Mouse (Mus musculus): ENCODE data around the gene Krt42. TPM values are rescaled to one million over a fixed set of nuclear protein-coding genes. Genes with fewer than 3 reads are reported as not detected.

Gene Krt42
- polyA plus RNA-seq, 1 experiment = not detected

DNA sequence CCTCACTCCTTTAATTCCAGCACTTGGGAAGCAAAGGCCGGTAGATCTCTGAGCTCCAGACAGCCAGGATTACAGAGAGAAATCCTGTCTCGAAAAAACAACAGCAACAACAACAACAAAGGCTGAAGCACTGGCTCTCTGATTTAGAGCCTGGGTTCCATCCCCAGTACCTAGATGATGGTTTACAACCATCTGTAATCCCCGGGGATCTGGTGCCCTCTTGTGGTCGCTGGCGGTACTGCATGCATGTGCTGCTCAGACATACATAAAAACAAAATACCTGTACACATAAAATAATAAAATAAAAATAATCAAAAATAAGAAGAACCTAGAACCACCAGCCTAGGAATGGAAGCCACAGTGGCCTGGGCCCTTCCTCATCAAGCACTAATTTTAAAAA, 30.6 kb upstream of the Krt42 start:
- no peak overlapping the region for H3ac ChIP-seq (ENCODE audit: control insufficient read depth, insufficient read length)
- no peaks in the 10 kb centered on the region for H3K79me2 ChIP-seq (ENCODE audit: control insufficient read depth, insufficient read depth)
- TF ChIP-seq TCF3 (IDR thresholded peaks at IDR 0.05; ENCODE audit: insufficient read length, low read depth) (no peak), SRF (IDR thresholded peaks at IDR 0.05; ENCODE audit: control insufficient read depth, insufficient read length, low read depth) (no peak), E2F4 (IDR thresholded peaks at IDR 0.05; ENCODE audit: insufficient read depth) (no peak), POLR2AphosphoS2 (IDR thresholded peaks at IDR 0.05; ENCODE audit: insufficient read length, low read depth) (no peak), MYOD1 (IDR thresholded peaks at IDR 0.05; ENCODE audit: control insufficient read depth in 1 of 3, insufficient read length in 2 of 3, low read depth in 2 of 3) (no peak)
- no peak overlapping the region for H3K4me3 ChIP-seq
- no peaks in the 10 kb centered on the region for H3K36me3 ChIP-seq (ENCODE audit: control insufficient read depth, insufficient read depth)
- no peaks in the 10 kb centered on the region for H3K27me3 ChIP-seq (ENCODE audit: control insufficient read depth, insufficient read depth, insufficient read length)
- H3K4me2 ChIP-seq (ENCODE audit: low read depth) = no peak overlapping the region

DNA sequence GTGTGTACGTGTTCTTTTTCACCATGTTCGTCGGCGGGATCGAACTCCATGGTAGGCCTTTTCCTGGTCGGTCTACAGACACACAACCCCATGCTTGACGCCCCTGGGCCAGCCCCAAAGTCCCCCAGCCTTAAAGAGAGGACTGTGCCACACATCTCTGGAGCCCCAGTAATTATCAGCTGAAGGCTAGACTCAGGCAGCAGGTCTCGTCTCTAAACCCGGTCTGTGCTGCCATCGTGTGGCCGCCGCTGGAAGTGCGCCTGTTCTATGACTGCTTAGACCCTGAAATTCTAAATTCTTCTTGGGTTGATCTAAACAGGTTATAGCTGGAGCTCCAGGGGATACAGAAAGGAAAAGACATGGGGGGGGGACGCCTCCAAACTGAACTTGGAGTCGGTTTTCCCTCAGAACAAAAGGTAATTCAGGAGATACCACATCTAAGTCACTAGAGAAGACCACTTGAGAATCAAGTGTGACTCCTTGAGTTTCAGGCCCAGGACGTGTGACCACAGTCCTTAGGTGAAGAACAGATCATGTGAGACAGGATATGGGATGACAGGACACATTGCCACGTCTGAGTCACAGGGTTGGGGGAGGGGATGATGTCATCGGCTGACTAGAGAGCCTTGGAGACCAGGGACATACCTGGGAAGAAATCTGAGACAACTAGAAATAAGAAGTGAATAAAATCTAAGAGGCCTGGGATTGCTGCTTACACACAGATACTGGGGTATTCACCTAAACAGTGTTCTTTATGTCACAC, 28.8 kb upstream of the Krt42 start:
- no peaks in the 10 kb centered on the region for H3K36me3 ChIP-seq (ENCODE audit: control insufficient read depth, insufficient read depth)
- H3ac ChIP-seq (ENCODE audit: control insufficient read depth, insufficient read length) = no peak overlapping the region
- H3K27me3 ChIP-seq (ENCODE audit: control insufficient read depth, insufficient read depth, insufficient read length) = no peaks in the 10 kb centered on the region
- no peak overlapping the region for H3K4me3 ChIP-seq
- no peaks in the 10 kb centered on the region for H3K79me2 ChIP-seq (ENCODE audit: control insufficient read depth, insufficient read depth)
- H3K4me2 ChIP-seq (ENCODE audit: low read depth) = no peak overlapping the region
- TF ChIP-seq MYOD1 (IDR thresholded peaks at IDR 0.05; ENCODE audit: control insufficient read depth in 1 of 3, insufficient read length in 2 of 3, low read depth in 2 of 3) = no peak
- no peak for TF ChIP-seq MAX (IDR thresholded peaks at IDR 0.05; ENCODE audit: low read depth)
- TF ChIP-seq CEBPB (IDR thresholded peaks at IDR 0.05; ENCODE audit: insufficient read depth, poor library complexity, severe bottlenecking) = no peak
- TF ChIP-seq TCF3 (IDR thresholded peaks at IDR 0.05; ENCODE audit: insufficient read length, low read depth) = no peak
- TF ChIP-seq E2F4 (IDR thresholded peaks at IDR 0.05; ENCODE audit: insufficient read depth) = no peak
- no peak for TF ChIP-seq REST (IDR thresholded peaks at IDR 0.05; ENCODE audit: insufficient read depth, insufficient read length)
- no peak for TF ChIP-seq USF1 (IDR thresholded peaks at IDR 0.05; ENCODE audit: low read depth)
- TF ChIP-seq POLR2AphosphoS2 (IDR thresholded peaks at IDR 0.05; ENCODE audit: insufficient read length, low read depth) = no peak
- no peak for TF ChIP-seq POLR2A (IDR thresholded peaks at IDR 0.05; ENCODE audit: insufficient read length, low read depth)

DNA sequence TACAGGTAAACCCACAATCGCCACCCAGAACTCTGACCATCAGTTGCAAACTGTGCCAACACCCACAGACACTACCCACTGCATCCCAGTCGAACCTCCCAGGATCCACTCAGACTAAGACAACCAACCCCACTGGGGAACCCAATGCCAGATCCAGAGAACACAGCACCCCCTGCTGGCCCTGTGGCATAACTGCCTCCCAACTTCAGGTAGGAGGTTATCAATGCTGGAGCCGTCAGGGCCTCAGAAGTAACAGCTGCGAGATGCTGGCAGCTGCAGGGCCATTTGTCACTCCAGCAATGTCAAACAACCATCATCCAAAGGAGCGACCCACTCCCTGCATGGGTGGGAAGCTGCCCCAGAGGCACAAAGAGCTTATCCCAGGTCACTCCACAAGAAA, 28.1 kb upstream of the Krt42 start:
- Histone ChIP-seq H3K36me3 (ENCODE audit: control insufficient read depth, insufficient read depth) (no peaks in the 10 kb centered on the region), H3K4me3 (no peak overlapping the region), H3ac (ENCODE audit: control insufficient read depth, insufficient read length) (no peak overlapping the region), H3K4me2 (ENCODE audit: low read depth) (no peak overlapping the region), H3K27me3 (ENCODE audit: control insufficient read depth, insufficient read depth, insufficient read length) (no peaks in the 10 kb centered on the region), H3K79me2 (ENCODE audit: control insufficient read depth, insufficient read depth) (no peaks in the 10 kb centered on the region)
- TF ChIP-seq TCF3 (IDR thresholded peaks at IDR 0.05; ENCODE audit: insufficient read length, low read depth) (no peak), MYOD1 (IDR thresholded peaks at IDR 0.05; ENCODE audit: control insufficient read depth in 1 of 3, insufficient read length in 2 of 3, low read depth in 2 of 3) (peak in 2 of 3 experiments; percentile 20 to 54), MYOG (IDR thresholded peaks at IDR 0.05; ENCODE audit: control insufficient read depth in 1 of 3, insufficient read depth in 1 of 3, insufficient read length in 2 of 3, low read depth in 2 of 3) (peak in 2 of 3 experiments; percentile 29 to 59)

DNA sequence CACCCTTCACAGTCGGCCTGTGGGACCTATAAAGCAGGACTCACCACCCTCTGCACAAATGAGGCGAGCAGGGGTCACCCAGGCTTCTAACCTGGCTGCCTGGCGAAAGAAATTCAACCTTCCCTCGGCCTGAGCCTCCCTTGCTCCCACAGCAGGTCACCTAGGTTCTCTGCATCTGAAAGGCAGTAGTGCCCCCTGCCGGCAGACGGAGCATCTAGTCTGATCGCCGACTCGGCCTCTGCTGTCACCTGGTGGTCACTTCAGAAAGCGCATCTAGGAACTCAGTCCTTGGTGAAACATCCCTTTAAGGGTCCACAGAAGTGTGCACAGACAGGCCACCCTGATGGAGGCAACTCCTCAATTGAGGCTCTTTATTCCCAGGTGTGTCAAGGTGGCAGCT, 25.6 kb upstream of the Krt42 start:
- Histone ChIP-seq H3ac (ENCODE audit: control insufficient read depth, insufficient read length) (no peak overlapping the region), H3K4me2 (ENCODE audit: low read depth) (no peak overlapping the region), H3K4me3 (no peak overlapping the region), H3K27me3 (ENCODE audit: control insufficient read depth, insufficient read depth, insufficient read length) (no peaks in the 10 kb centered on the region), H3K79me2 (ENCODE audit: control insufficient read depth, insufficient read depth) (no peaks in the 10 kb centered on the region), H3K36me3 (ENCODE audit: control insufficient read depth, insufficient read depth) (no peaks in the 10 kb centered on the region)
- no peak for TF ChIP-seq USF1 (IDR thresholded peaks at IDR 0.05; ENCODE audit: low read depth)

DNA sequence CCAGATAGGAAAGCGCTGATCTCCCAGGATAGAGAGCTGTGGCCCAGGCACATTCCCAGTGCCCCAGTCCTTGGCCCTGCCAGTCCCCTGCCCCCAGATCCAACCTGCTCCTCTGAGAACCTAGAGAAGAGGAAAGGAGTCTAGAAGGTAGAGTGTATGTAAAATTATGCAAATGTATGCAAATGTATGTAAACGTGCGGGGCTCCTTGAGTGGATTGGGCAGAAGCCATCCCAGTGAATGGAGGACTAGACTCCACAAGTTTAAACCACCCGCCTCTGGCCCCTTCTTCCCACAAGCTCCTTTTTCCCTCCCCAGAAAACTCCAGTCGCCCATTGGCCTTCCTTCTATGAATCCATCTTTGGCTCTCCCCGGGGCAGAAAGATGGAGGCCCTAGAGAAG, 23.2 kb upstream of the Krt42 start:
- no peak overlapping the region for H3K4me3 ChIP-seq
- H3K27me3 ChIP-seq (ENCODE audit: control insufficient read depth, insufficient read depth, insufficient read length) = no peaks in the 10 kb centered on the region
- no peak overlapping the region for H3ac ChIP-seq (ENCODE audit: control insufficient read depth, insufficient read length)
- no peaks in the 10 kb centered on the region for H3K36me3 ChIP-seq (ENCODE audit: control insufficient read depth, insufficient read depth)
- H3K4me2 ChIP-seq (ENCODE audit: low read depth) = no peak overlapping the region
- TF ChIP-seq TCF3 (IDR thresholded peaks at IDR 0.05; ENCODE audit: insufficient read length, low read depth) (no peak), POLR2A (IDR thresholded peaks at IDR 0.05; ENCODE audit: insufficient read length, low read depth) (no peak), SRF (IDR thresholded peaks at IDR 0.05; ENCODE audit: control insufficient read depth, insufficient read length, low read depth) (no peak), CEBPB (IDR thresholded peaks at IDR 0.05; ENCODE audit: insufficient read depth, poor library complexity, severe bottlenecking) (no peak), E2F4 (IDR thresholded peaks at IDR 0.05; ENCODE audit: insufficient read depth) (no peak), MYOG (IDR thresholded peaks at IDR 0.05; ENCODE audit: control insufficient read depth in 1 of 3, insufficient read depth in 1 of 3, insufficient read length in 2 of 3, low read depth in 2 of 3) (no peak), MYOD1 (IDR thresholded peaks at IDR 0.05; ENCODE audit: control insufficient read depth in 1 of 3, insufficient read length in 2 of 3, low read depth in 2 of 3) (no peak), TCF12 (IDR thresholded peaks at IDR 0.05; ENCODE audit: insufficient read depth, poor library complexity, severe bottlenecking) (no peak), USF1 (IDR thresholded peaks at IDR 0.05; ENCODE audit: low read depth) (no peak), POLR2AphosphoS2 (IDR thresholded peaks at IDR 0.05; ENCODE audit: insufficient read length, low read depth) (no peak), MAX (IDR thresholded peaks at IDR 0.05; ENCODE audit: low read depth) (no peak), REST (IDR thresholded peaks at IDR 0.05; ENCODE audit: insufficient read depth, insufficient read length) (no peak)
- H3K79me2 ChIP-seq (ENCODE audit: control insufficient read depth, insufficient read depth) = no peaks in the 10 kb centered on the region

Measured in myocyte (in vitro differentiated cells).